Mouse (Mus musculus): Measurements from ENCODE around the gene Pknox2.

The Pknox2 gene

GRCm38 (mm10) chr9:36932950-36933812 is 214.0 kb downstream of the Pknox2 start:
- DNase-seq: peak in 1 of 2 experiments; percentile 10

DNA sequence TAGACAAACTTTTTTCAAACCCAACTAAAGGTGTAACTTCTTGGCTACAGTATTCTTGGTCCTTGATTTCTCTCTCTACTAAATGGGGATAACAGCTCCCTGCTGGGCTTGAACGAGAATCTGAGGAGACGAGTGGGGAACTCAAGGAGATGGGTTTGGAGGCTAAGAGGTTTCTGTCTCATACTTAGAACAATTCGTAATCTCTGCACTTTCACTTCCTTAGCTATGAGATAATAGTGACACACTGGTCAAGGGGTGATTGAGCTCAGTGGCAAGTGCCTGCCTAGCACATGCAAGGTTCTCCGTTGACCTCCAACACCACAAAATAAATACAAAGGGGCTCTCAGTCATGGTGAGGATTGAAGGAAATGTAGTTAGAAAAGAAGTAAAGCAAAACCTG is 215.6 kb downstream of the Pknox2 start:
- DNase-seq: no peak

- no peak for DNase-seq
These were observed 223.5 kb downstream of the Pknox2 start for GRCm38 (mm10) chr9:36923753-36924152.

DNA sequence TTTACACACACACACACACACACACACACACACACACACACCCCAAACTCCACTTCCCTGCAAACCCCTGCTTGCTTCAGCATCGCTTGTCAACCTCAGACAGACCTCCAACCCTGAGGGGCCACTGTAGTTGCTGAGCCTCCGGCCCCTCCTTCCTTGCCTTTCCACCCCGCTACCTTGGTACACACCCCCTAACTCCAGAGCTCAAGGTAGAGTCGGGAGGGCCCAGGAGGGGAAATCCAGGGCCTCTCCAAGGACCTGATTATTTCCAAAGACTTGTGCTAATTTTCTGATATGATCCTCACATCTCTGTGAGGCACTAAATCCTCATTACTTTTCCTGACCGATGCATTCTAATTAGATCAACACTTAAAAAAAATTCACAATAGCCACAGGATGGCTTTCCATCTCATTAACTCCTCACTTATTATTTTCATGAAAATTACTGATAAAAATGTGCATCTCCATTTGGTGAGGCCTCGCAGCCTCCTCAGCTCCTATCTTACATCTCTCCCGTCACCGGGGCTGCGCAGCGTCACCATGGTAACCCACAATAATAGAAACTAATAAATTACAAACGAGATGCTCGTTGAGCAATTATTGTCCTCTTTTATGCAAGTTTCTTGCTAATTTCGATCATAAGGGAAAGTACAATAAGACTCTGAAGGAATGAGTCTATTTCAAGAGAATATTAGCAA is 225.3 kb downstream of the Pknox2 start:
- no peak for DNase-seq

GRCm38 (mm10) chr9:36919472-36919871 is 227.7 kb downstream of the Pknox2 start:
- no peak for DNase-seq

DNA sequence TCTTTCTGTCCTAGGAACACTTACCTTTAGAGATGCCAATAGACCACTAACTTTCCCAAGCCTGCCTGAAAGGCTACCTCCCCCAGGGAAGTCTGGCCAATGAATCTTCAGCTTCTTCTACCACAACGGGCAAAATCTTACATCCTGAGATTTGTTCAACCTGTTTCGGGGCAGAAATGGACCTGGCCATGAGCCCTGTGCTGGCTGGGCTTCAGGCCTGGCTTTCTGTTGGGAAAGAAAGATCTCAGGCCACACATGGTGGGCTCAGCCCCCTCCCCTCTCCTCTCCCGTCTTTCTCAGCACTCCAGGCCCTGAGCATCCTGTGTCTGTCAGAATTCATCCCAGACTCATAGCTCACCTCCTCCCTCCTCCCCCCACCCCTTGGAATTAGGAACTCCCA is 228.6 kb downstream of the Pknox2 start:
- no peak for DNase-seq

GRCm38 (mm10) chr9:36916915-36917314 is 230.3 kb downstream of the Pknox2 start:
- DNase-seq: peak; percentile 61 to 69

DNA sequence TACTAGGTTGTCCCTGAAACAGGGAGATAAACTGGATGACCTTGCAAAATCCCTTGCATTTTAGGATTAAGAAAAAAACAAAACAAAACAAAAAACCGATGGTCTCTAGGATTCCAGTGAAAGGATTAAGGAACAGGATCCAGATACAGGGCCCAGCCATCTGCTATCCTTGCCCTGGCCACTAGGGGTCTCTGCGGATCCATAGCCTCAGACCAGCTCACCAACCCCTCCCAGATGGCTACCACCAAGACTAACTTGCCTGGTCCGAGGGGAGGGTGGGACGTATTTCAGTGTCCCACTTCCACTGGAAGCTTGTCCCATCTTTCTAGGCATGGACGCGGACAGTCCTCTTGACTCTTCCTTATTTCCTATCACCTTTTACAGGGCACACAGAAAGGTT is 230.8 kb downstream of the Pknox2 start:
- DNase-seq: peak; percentile 87 to 89

- peak; percentile 19 to 24 for DNase-seq
These were observed 241.8 kb downstream of the Pknox2 start for GRCm38 (mm10) chr9:36905452-36905851.

- no peak for DNase-seq
These were observed 246.7 kb downstream of the Pknox2 start for GRCm38 (mm10) chr9:36900464-36900863.

DNA sequence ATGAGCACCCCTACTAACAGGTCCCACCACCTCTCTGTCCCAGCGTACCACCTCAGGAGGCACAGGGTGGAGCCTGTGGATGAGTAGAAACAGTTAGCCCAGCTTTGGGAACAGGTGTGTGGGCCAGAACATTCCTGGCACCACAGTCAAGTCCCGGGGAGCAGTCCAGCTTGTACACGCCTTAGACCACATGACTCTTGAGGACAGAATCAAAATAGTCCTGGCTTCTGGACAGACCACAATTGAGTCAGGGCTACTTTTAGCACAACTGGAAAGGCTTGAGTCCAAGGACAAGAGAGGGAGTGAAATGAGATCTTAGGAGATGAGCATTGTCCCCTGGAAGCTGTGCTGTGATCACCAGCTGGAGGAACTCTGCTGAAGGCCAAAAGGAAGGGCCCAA is 248.6 kb downstream of the Pknox2 start:
- no peak for DNase-seq

- peak; percentile 70 to 76 for DNase-seq
These were observed 252.1 kb downstream of the Pknox2 start for GRCm38 (mm10) chr9:36895009-36895693.

- DNase-seq: no peak
These were observed 253.0 kb downstream of the Pknox2 start for GRCm38 (mm10) chr9:36894242-36894641.

DNA sequence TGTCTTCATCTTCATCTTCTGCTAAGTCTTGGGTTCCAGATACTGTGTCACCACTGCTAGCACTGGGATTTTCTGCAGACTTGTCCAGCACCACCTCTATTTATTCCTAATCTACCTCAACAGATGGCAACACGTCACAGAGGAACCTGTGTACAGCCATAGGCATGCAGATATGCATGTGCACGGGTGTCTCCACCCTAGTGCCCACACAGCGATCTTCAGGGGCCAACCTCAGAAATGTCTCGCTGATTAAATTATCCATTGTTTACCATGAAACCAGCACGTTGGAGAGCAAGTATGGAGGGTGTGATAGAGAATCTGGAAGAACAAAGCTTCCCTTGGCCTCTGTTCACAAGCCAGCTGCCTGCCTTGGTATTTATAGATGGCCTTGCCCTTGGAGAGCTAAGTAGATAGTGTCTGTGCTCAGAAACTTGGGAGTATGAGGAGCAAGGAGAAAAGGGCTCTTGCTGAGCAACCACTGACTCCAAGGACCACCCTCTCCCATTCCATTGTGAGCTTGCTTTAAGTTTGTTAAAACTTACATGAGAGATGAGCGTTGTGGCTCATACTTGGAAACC is 253.7 kb downstream of the Pknox2 start:
- DNase-seq: no peak

- peak; percentile 73 to 77 for DNase-seq
These were observed 256.7 kb downstream of the Pknox2 start for GRCm38 (mm10) chr9:36890552-36890951.

GRCm38 (mm10) chr9:36885237-36885636 is 262.0 kb downstream of the Pknox2 start:
- DNase-seq: peak; percentile 22 to 39

- no peak for DNase-seq
These were observed 263.6 kb downstream of the Pknox2 start for GRCm38 (mm10) chr9:36883569-36883968.

- DNase-seq: no peak
These were observed 265.0 kb downstream of the Pknox2 start for GRCm38 (mm10) chr9:36882034-36882745.

DNA sequence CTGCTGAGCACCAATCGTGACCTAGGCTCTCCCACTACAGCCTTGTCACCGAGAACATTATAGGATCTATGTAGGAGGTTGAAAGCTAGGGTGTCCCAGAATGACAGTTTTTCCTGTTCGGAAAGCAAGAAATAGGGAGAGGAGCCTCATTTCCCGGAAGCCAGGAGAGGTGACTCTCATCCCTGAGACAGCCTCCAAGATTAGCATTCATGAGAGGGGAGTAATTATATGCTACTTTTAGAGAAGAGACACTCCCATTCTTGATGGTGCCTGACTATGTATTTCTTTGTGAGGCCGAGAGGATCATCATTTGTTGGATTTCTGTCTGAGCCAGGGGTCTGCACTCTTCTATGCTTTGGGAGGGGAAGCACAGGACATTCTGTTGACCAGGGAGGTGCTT is 265.6 kb downstream of the Pknox2 start:
- no peak for DNase-seq

- DNase-seq: no peak
These were observed 270.4 kb downstream of the Pknox2 start for GRCm38 (mm10) chr9:36876787-36877186.

DNA sequence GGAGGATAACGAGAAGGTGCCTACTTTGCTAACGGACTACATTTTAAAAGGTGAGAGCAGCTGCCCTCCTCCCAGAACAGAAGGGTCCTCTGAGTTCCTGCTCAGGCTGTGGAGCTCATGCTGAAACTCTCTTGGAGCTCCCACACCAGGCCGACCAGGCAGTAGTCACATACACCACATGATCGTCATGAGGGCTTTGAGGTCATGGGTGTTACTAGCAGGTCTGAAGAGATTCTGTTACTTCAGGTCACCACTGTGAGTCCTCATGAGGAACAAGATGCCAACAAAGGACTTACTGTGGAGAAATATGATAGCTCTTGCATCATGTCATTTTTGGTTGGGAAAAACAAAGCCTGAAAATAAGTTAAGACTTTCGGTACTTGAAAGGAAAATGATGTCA is 270.9 kb downstream of the Pknox2 start:
- DNase-seq: no peak

GRCm38 (mm10) chr9:36873796-36874195 is 273.4 kb downstream of the Pknox2 start:
- no peak for DNase-seq
